Mouse (Mus musculus): ENCODE data around the gene Ctdspl. TPM values are rescaled to one million over a fixed set of nuclear protein-coding genes. Genes with fewer than 3 reads are reported as not detected.

Gene Ctdspl
- polyA plus RNA-seq, 1 experiment: 83.4 TPM

GRCm38 (mm10) chr9:119053964-119054576, 127.8 kb downstream of the Ctdspl start:
- 62% methylated on average over 9 of the region's 9 CpGs for WGBS
- Histone ChIP-seq H3K4me3 (replicated peaks; ENCODE audit: extremely low read depth, low read depth, low read length) (no peak overlapping the region), H3K4me1 (ENCODE audit: control insufficient read depth, insufficient read depth, low read length) (peaks cover 12% of the 10 kb centered on the region; the same call in 1 of the 2 replicates)
- no peak for DNase-seq
- TF ChIP-seq CTCF (IDR thresholded peaks at IDR 0.05; ENCODE audit: insufficient read depth, low read length): no peak
- TF ChIP-seq POLR2A (IDR thresholded peaks at IDR 0.05; ENCODE audit: borderline replicate concordance, extremely low read depth, low read depth, low read length): no peak

GRCm38 (mm10) chr9:119055336-119055735, 129.1 kb downstream of the Ctdspl start:
- DNase-seq: no peak
- no peak for TF ChIP-seq POLR2A (IDR thresholded peaks at IDR 0.05; ENCODE audit: borderline replicate concordance, extremely low read depth, low read depth, low read length)
- TF ChIP-seq CTCF (IDR thresholded peaks at IDR 0.05; ENCODE audit: insufficient read depth, low read length): no peak
- Histone ChIP-seq H3K4me3 (replicated peaks; ENCODE audit: extremely low read depth, low read depth, low read length) (no peak overlapping the region), H3K4me1 (ENCODE audit: control insufficient read depth, insufficient read depth, low read length) (peaks cover 12% of the 10 kb centered on the region; the same call in 1 of the 2 replicates)
- WGBS: 80% methylated on average over 4 of the region's 4 CpGs

DNA sequence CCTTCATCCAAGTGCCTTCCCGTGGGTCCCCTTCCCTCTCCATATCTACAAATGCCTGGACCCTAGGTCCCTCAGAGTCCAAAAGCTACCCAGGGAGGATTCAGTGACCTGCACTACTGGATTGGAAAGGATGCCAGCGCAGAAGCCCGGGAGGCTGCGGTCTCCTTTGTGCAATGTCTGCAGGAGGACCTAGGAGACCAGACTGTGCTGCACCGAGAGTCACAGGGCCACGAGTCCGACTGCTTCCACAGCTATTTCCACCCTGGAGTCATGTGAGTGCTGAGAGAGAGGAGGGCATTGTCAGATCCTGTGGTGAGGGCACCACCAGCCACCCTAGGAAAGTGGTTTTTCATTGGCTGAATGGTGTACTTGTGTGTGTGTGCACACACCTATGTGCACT, 132.0 kb downstream of the Ctdspl start:
- H3K4me1 ChIP-seq (ENCODE audit: control insufficient read depth, insufficient read depth, low read length): no peaks in the 10 kb centered on the region
- DNase-seq: no peak
- TF ChIP-seq POLR2A (IDR thresholded peaks at IDR 0.05; ENCODE audit: borderline replicate concordance, extremely low read depth, low read depth, low read length): no peak
- no peak for TF ChIP-seq CTCF (IDR thresholded peaks at IDR 0.05; ENCODE audit: insufficient read depth, low read length)
- no peak overlapping the region for H3K4me3 ChIP-seq (replicated peaks; ENCODE audit: extremely low read depth, low read depth, low read length)
- 75% methylated on average over 7 of the region's 7 CpGs for WGBS

GRCm38 (mm10) chr9:119060701-119061100, 134.4 kb downstream of the Ctdspl start:
- DNase-seq: no peak

DNA sequence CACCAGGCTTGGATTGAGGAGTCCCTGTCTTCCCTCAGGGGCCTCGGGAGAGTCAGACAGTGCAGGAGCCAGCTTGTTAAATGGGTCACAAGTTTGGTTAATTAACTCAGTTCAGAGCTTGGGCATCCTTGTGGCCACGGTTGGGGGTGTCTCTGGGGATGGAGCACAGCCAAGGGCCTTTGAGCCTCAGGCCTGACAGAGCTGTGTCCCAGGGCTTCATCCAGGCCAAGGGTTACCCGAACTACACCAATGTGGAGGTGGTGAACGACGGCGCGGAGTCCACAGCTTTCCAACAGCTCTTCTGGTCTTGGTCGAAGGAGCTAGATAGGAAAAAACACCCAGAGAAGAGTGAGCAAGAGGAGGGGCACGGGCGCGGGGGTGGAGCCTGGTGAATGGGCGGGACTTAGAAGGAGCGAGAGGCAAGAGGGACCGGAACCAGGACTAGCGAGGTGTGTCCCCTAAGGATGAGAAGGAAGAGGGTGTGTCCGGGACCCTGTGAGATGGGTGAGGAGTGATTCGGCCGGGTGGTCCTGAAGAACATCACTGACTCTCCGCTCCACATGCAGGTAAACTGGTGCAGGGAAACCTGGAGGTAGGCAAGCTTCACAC, 136.9 kb downstream of the Ctdspl start:
- DNase-seq: no peak
- TF ChIP-seq CTCF (IDR thresholded peaks at IDR 0.05; ENCODE audit: insufficient read depth, low read length): no peak
- H3K4me3 ChIP-seq (replicated peaks; ENCODE audit: extremely low read depth, low read depth, low read length): peak overlapping the region; percentile 20
- WGBS: 43% methylated on average over 19 of the region's 19 CpGs
- H3K4me1 ChIP-seq (ENCODE audit: control insufficient read depth, insufficient read depth, low read length): no peaks in the 10 kb centered on the region

More at GRCm38 (mm10) chr9:119060701-119061100, 134.4 kb downstream of the Ctdspl start:
- WGBS: 87% methylated on average over 10 of the region's 10 CpGs
- no peak for TF ChIP-seq CTCF (IDR thresholded peaks at IDR 0.05; ENCODE audit: insufficient read depth, low read length)
- TF ChIP-seq POLR2A (IDR thresholded peaks at IDR 0.05; ENCODE audit: borderline replicate concordance, extremely low read depth, low read depth, low read length): no peak
- H3K4me3 ChIP-seq (replicated peaks; ENCODE audit: extremely low read depth, low read depth, low read length): no peak overlapping the region
- H3K4me1 ChIP-seq (ENCODE audit: control insufficient read depth, insufficient read depth, low read length): no peaks in the 10 kb centered on the region

DNA sequence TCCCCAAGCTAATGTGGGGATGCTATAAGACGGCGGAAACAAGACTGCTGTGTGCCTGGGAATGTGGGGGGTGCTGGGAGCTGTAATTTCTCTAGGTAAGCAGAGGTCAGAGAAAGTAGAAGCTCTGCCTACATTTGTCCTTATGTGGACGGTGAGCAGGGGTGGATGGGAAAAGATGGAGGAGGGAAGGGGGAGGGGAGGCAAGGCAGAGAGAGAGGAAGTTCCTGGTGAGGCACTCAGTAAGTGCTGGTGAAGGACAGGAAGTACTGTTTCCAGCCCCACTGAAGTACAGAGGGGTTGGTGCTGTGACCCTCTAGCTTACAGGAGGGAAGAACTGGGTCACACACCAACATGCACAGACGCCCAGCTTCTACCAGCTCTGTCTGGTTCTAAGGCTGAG, 138.0 kb downstream of the Ctdspl start:
- WGBS: 59% methylated on average over 4 of the region's 4 CpGs

DNA sequence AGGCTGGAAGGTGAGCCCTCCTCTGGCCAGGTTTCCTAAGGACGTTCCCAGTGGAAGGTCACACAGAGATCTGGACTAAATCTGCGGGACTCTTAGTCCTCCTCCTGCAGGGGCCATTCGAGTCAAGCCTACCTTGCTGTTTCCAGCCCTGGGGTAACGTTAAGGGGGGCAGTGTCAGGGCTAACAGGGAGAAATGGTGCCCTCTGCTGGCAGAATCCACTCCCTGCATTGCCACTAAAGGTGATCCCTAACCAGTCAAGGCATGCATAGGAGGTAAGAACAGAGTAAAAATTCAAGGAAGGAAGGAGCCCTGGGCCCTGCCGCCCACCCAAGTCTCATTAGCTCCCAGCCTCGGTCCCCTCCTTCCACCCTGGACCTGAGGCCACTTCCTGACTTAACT, 141.3 kb downstream of the Ctdspl start:
- TF ChIP-seq POLR2A (IDR thresholded peaks at IDR 0.05; ENCODE audit: borderline replicate concordance, extremely low read depth, low read depth, low read length): no peak
- TF ChIP-seq CTCF (IDR thresholded peaks at IDR 0.05; ENCODE audit: insufficient read depth, low read length): peak; percentile 92
- 4% methylated on average over 6 of the region's 6 CpGs for WGBS

More for the DNA sequence above, 138.0 kb downstream of the Ctdspl start:
- TF ChIP-seq POLR2A (IDR thresholded peaks at IDR 0.05; ENCODE audit: borderline replicate concordance, extremely low read depth, low read depth, low read length) (no peak), CTCF (IDR thresholded peaks at IDR 0.05; ENCODE audit: insufficient read depth, low read length) (no peak)
- Histone ChIP-seq H3K4me1 (ENCODE audit: control insufficient read depth, insufficient read depth, low read length) (no peaks in the 10 kb centered on the region), H3K4me3 (replicated peaks; ENCODE audit: extremely low read depth, low read depth, low read length) (no peak overlapping the region)
- DNase-seq: no peak

GRCm38 (mm10) chr9:119068266-119068665, 142.0 kb downstream of the Ctdspl start:
- no peaks in the 10 kb centered on the region for H3K4me1 ChIP-seq (ENCODE audit: control insufficient read depth, insufficient read depth, low read length)
- peak; percentile 24 for DNase-seq
- WGBS: 69% methylated on average over 11 of the region's 11 CpGs

More for the DNA sequence above, 141.3 kb downstream of the Ctdspl start:
- DNase-seq: peak; percentile 81
- no peaks in the 10 kb centered on the region for H3K4me1 ChIP-seq (ENCODE audit: control insufficient read depth, insufficient read depth, low read length)
- H3K4me3 ChIP-seq (replicated peaks; ENCODE audit: extremely low read depth, low read depth, low read length): no peak overlapping the region

DNA sequence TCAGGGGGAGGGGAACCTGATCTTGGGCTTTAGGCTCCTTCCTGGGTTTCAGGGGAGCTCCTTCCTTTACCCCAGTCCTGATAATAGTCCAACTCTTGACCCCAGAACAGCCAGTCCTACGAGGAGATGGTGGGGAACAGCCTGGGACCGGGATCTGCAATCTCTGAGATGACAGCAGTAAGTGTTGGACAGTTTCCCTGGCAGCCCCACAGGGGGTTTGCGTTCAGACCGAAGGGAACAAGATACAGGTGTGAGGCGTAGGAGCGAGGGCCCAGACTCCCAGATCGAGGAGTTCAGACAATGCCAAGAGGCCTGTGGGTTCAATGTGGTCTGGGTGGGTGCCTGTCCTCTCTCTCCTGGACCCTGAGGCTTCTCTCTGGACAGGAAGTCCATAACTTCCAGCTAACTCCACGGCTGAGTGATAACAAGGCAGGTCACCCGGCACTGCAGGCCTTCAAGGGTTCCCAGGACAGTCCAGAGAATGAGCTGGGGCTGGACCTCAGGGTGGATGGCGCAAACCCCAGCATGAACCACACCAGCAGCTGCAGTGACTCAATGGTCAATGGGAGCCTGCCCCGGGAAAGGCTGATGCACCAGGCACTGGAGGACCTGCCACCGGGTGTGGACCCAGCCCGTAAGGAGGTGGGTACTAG, 144.0 kb downstream of the Ctdspl start:
- DNase-seq: no peak
- TF ChIP-seq CTCF (IDR thresholded peaks at IDR 0.05; ENCODE audit: insufficient read depth, low read length): no peak
- no peak for TF ChIP-seq POLR2A (IDR thresholded peaks at IDR 0.05; ENCODE audit: borderline replicate concordance, extremely low read depth, low read depth, low read length)
- H3K4me3 ChIP-seq (replicated peaks; ENCODE audit: extremely low read depth, low read depth, low read length): no peak overlapping the region
- WGBS: 72% methylated on average over 13 of the region's 13 CpGs
- no peaks in the 10 kb centered on the region for H3K4me1 ChIP-seq (ENCODE audit: control insufficient read depth, insufficient read depth, low read length)

More at GRCm38 (mm10) chr9:119068266-119068665, 142.0 kb downstream of the Ctdspl start:
- TF ChIP-seq CTCF (IDR thresholded peaks at IDR 0.05; ENCODE audit: insufficient read depth, low read length): no peak
- TF ChIP-seq POLR2A (IDR thresholded peaks at IDR 0.05; ENCODE audit: borderline replicate concordance, extremely low read depth, low read depth, low read length): no peak
- H3K4me3 ChIP-seq (replicated peaks; ENCODE audit: extremely low read depth, low read depth, low read length): no peak overlapping the region

All from lung, adult 2 months (tissue).